In genomic region chr3:144692052-144692451, GRCm38 (mm10) we compare ENCODE assay signal across 9 mouse cellular contexts. TPM values are rescaled to one million over a fixed set of nuclear protein-coding genes. Genes with fewer than 3 reads are reported as not detected.
DNase-seq lines count a peak whose midpoint lies in the region; ATAC-seq and TF ChIP-seq lines count a peak whose summit lies in the region.
"Had no signal": no experiment of that assay in that cellular context is flagged by ENCODE, and none has a peak within 500 bp of the region (broad histone marks: within the 10 kb centered on the region; RNA-seq: fewer than 3 reads in every experiment).

No protein-coding gene starts in this region.

- no peak overlapping the region for H3K27ac ChIP-seq in heart, postnatal 0 days (ENCODE audit: low read depth)
- H3K27ac ChIP-seq in heart, embryonic 10.5 days: no peak overlapping the region
- H3K27ac ChIP-seq: heart, embryonic 15.5 days had no signal

- no peak overlapping the region for H3K4me3 ChIP-seq in heart, postnatal 0 days (ENCODE audit: low read depth, low read length)
- H3K4me3 ChIP-seq in heart, embryonic 10.5 days: no peak overlapping the region
- H3K4me3 ChIP-seq: heart, embryonic 15.5 days had no signal

- H3K9ac ChIP-seq in heart, postnatal 0 days (replicated peaks; ENCODE audit: low read depth, low read length): no peak overlapping the region
- H3K9ac ChIP-seq: heart, embryonic 15.5 days had no signal

- no peaks in the 10 kb centered on the region for H3K4me1 ChIP-seq in heart, postnatal 0 days (ENCODE audit: control insufficient read depth, insufficient read depth)
- H3K4me1 ChIP-seq in heart, embryonic 10.5 days: peaks cover 5% of the 10 kb centered on the region
- H3K4me1 ChIP-seq: heart, embryonic 15.5 days had no signal

- H3K36me3 ChIP-seq in heart, postnatal 0 days (replicated peaks; ENCODE audit: control insufficient read depth, insufficient read depth, low read length): peaks cover 73% of the 10 kb centered on the region
- peaks cover 70% of the 10 kb centered on the region for H3K36me3 ChIP-seq in heart, embryonic 10.5 days

- intact Hi-C loops in left cerebral cortex, postnatal 25 days (cut with DNase I): loop anchor here (2.0 to 5.0 kb wide), 3 partner anchors 29 to 440 kb away; partner anchors contain the start of gene Sh3glb1

- H3K9me3 ChIP-seq in heart, postnatal 0 days (replicated peaks; ENCODE audit: control insufficient read depth, low read length): no peaks in the 10 kb centered on the region
- no peaks in the 10 kb centered on the region for H3K9me3 ChIP-seq in heart, embryonic 10.5 days
- H3K9me3 ChIP-seq: heart, embryonic 15.5 days had no signal

- no peak overlapping the region for H3K4me2 ChIP-seq in heart, postnatal 0 days (ENCODE audit: low read depth, low read length)
- H3K4me2 ChIP-seq: heart, embryonic 15.5 days had no signal

- WGBS in heart, postnatal 0 days: 48% methylated on average over 3 of the region's 3 CpGs
- WGBS in heart, embryonic 10.5 days: 69% methylated on average over 3 of the region's 3 CpGs

- no peak for ATAC-seq in heart, postnatal 0 days (ENCODE audit: insufficient read depth, low read depth)
- peak; percentile 90 for ATAC-seq in CD4-positive, CD25-positive, alpha-beta regulatory T cell, adult 4 months

- TF ChIP-seq EP300 in heart, postnatal 0 days (IDR thresholded peaks at IDR 0.05; ENCODE audit: low read depth): no peak

- peak; percentile 82 for DNase-seq in heart, postnatal 0 days (ENCODE audit: low spot score)
- DNase-seq in heart, embryonic 10.5 days (ENCODE audit: low spot score): no peak
- peak; percentile 58 for DNase-seq in embryo, embryonic 10.5 days (ENCODE audit: low spot score)
- DNase-seq in lung, postnatal 25 days (ENCODE audit: low spot score): peak; percentile 72
- no peak for DNase-seq in testis, postnatal 10 days (ENCODE audit: low spot score)
- DNase-seq in thymus, postnatal 4 days: no peak
- no peak for DNase-seq in left cerebral cortex, postnatal 25 days (ENCODE audit: low spot score in 2 of 2)

- peak; percentile 71 for TF ChIP-seq CTCF in heart, postnatal 0 days (IDR thresholded peaks at IDR 0.05; ENCODE audit: low read depth)

- no peaks in the 10 kb centered on the region for H3K27me3 ChIP-seq in heart, postnatal 0 days (ENCODE audit: control insufficient read depth, insufficient read depth, low read length)
- no peaks in the 10 kb centered on the region for H3K27me3 ChIP-seq in heart, embryonic 10.5 days (ENCODE audit: insufficient read depth, poor library complexity, severe bottlenecking)
- H3K27me3 ChIP-seq: heart, embryonic 15.5 days had no signal

RNA-seq across cellular contexts. Expression of gene Sh3glb1, which starts 28.1 kb away (rescaled TPM):
- total RNA-seq in heart, postnatal 0 days (2014; rRNA removed; ENCODE audit: low replicate concordance): 94.8 and 139 TPM in 2 replicates
- polyA plus RNA-seq in heart, postnatal 0 days (2015; fragmentation: Nextera tagmentation; extraction: Ambion mirVana): 231 and 235 TPM in 2 replicates
- polyA plus RNA-seq in heart, embryonic 10.5 days (2016; fragmentation: Nextera tagmentation; extraction: Ambion mirVana): 99.9 and 114 TPM in 2 replicates
- polyA plus RNA-seq in CD4-positive, CD25-positive, alpha-beta regulatory T cell, adult 4 months (2017; shearing (Covaris generic)): 10 to 100 TPM; 43.3 to 59.8 TPM
- total RNA-seq in left cerebral cortex, postnatal 25 days (2021): 10 to 100 TPM; 65.1 to 68.2 TPM

Comparison
In these comparisons a context has a peak if more than half of its experiments do, and no peak if none do; other contexts are left out.
1. DNase-seq: peak in heart, postnatal 0 days (single experiment), embryo, embryonic 10.5 days (single experiment) and lung, postnatal 25 days (single experiment); none in heart, embryonic 10.5 days (single experiment), testis, postnatal 10 days (single experiment), thymus, postnatal 4 days (single experiment) and left cerebral cortex, postnatal 25 days (0 of 2).